Mouse (Mus musculus) thymus, adult 2 months (tissue): ENCODE data around the gene Prex1.

ENCODE experiments used
- CTCF ChIP-seq: fragments of 200-500 bp; IDR thresholded peaks from 2 replicates; pipeline ENCODE4 v1.5.1; 2012; ENCODE audit warnings: mild to moderate bottlenecking, control low read depth, low read length, moderate library complexity, borderline replicate concordance; ENCODE audit not compliant: control insufficient read depth, poor library complexity, insufficient read depth; ENCODE audit errors: extremely low read depth
- POLR2A ChIP-seq: fragments of 200-500 bp; IDR thresholded peaks from 2 replicates; pipeline ENCODE4 v1.6.1; 2012; ENCODE audit warnings: mild to moderate bottlenecking, low read length, control low read depth, moderate library complexity; ENCODE audit not compliant: control insufficient read depth, poor library complexity, insufficient read depth; ENCODE audit errors: extremely low read depth

GRCm38 (mm10) chr2:166657451-166658011 is 56.1 kb downstream of the Prex1 start:
- TF ChIP-seq POLR2A = no peak
- no peak for TF ChIP-seq CTCF
